Mouse (Mus musculus) left cerebral cortex, adult 2 months (tissue): Measurements from ENCODE around the gene Neurl1b. TPM values are rescaled to one million over a fixed set of nuclear protein-coding genes. Genes with fewer than 3 reads are reported as not detected.

ENCODE experiments used
- DNase-seq, 2 experiments: peaks; one replicate each; pipeline ENCODE4 v3.0.0; 2021 to 2022; ENCODE audit warnings: low spot score in 2 of 2, mixed read lengths in 1 of 2; ENCODE audit errors: extremely low spot score in 1 of 2
- H3K27ac ChIP-seq: fragments of 200-600 bp; 2 replicates; pipeline ENCODE4 v1.8.1; 2022
- H3K4me3 ChIP-seq: fragments of 200-600 bp; 2 replicates; pipeline ENCODE4 v1.8.1; 2022
- CTCF ChIP-seq: fragments of 200-600 bp; IDR thresholded peaks from 2 replicates; pipeline ENCODE4 v1.8.1; 2022; ENCODE audit warnings: antibody characterized with exemption, mild to moderate bottlenecking, moderate library complexity
- intact Hi-C: fragments of 180-260 bp; cut with DNase I; formaldehyde crosslinking; loops from one replicate; pipeline ENCODE4 v1.15.1; 2025
- long read RNA-seq, 2 experiments: library from polyadenylated mRNA; stranded (forward); transcript quantifications; one replicate each; pipeline ENCODE4 v2.0.0; 2021; ENCODE audit warnings: borderline mapping rate in 2 of 2
- total RNA-seq, 2 experiments: library from RNA; stranded (reverse); gene quantifications; 2 replicates each; pipeline ENCODE4 v1.2.3; 2021

Neurl1b gene
- total RNA-seq: 10 to 100 TPM; 69.9 to 79.7 TPM
- long read RNA-seq, experiment 1, partial matches to known transcripts: 2 of 5 reads
- long read RNA-seq, experiment 1, other reads (novel, unspliced or antisense): 3 of 5 reads
- long read RNA-seq, experiment 2, partial matches to known transcripts: 0 of 11 reads
- long read RNA-seq, experiment 2, other reads (novel, unspliced or antisense): 11 of 11 reads

DNA sequence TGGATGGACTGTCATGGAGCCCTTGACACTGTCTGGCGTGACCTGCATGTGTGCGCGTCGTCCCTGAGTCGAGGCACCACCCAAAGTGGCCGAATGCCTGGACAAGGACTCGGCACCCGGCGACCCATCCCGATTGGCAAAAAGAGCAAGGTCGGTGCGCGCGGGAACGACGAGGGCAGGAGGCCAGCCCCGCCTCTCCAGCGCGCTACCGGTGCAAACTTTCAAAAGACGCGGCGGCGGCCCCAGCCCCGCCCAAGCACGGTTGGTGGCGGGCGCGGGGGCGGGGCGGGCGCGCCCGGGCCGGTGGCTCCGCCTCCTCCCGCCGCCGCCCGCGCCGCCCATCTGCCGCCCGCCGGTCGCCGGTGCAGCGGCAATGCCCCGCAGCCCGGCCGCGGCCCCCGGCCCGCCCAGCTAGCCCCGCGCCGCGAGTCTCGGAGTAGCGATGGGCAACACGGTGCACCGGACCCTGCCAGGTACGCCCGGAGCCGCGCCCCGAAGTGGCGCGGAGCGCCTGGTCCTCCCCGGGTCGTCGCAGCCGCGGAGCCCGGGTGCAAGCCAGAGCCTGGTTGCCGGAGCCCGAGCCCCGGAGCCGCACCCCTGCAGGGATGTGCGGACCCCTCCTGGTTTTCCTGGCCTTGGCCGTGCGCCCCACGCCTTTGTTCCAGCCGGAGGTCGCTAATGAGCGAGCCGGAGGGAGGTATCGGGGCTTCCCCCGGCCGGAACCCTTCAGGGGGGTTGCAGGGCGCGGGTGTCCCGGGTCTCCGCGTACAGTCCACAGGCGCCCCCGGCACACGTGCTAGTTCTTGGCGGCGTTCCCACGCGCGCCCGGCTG, at the start of gene Neurl1b:
Gene Neurl1b (plus strand): TSS at position 307 of the 832 bp plus-strand sequence.
- no peak for TF ChIP-seq CTCF
- Histone ChIP-seq H3K27ac (peak within 1 kb of the TSS; percentile 97), H3K4me3 (peak within 1 kb of the TSS; percentile 79)
- intact Hi-C loops: no loop called here
- DNase-seq: peak; percentile 48 to 56

GRCm38 (mm10) chr17:26366792-26367191, 47.8 kb upstream of the Neurl1b start:
- no peak overlapping the region for H3K27ac ChIP-seq
- no peak overlapping the region for H3K4me3 ChIP-seq
- intact Hi-C loops: loop anchor here (5.0 kb wide), 1 partner anchor 76 kb away; no protein-coding TSS in a partner anchor
- TF ChIP-seq CTCF: no peak
- no peak for DNase-seq

DNA sequence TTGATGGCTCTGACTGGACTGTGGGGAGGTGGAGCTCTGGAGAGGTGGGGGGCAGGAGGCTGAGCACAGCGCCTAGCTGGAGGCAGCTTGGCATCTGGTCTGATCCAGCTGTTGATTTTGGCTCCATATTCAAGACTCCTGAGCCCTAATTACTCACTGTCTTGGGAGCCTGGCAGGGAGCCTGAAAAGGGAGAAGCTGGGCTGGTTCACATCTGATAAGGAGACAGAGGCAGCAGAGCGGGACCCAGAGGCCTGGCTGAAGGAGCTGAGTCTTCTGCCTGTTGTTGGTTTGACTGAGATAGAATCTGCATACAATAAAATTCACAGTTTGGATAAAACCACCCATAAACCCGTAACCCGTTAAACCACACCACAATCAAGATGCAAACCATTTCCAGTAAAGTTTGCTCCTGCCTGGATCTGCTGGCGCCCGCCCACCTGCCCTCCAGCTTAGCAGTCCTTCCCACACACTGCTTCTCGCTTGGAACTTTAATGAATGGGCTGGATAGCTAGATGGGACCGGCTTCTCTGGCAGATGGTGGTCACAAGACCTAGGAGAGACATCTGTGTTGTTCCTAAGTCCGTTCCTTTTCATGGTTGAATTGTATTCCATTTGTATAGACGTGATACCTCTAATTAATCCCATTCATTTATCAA, 46.2 kb upstream of the Neurl1b start:
- no peak for TF ChIP-seq CTCF
- Histone ChIP-seq H3K27ac (no peak overlapping the region), H3K4me3 (no peak overlapping the region)
- intact Hi-C loops: loop anchor here (1.0 to 5.0 kb wide), 2 partner anchors 18 to 74 kb away; no protein-coding TSS in a partner anchor
- DNase-seq: no peak

GRCm38 (mm10) chr17:26370521-26371245, 43.9 kb upstream of the Neurl1b start:
- intact Hi-C loops: loop anchor here (2.0 kb wide), 2 partner anchors 50 to 56 kb away; no protein-coding TSS in a partner anchor
- no peak overlapping the region for H3K4me3 ChIP-seq
- TF ChIP-seq CTCF: peak; percentile 65
- no peak overlapping the region for H3K27ac ChIP-seq
- DNase-seq: peak; percentile 39 to 60

GRCm38 (mm10) chr17:26371246-26371535, 43.4 kb upstream of the Neurl1b start:
- no peak overlapping the region for H3K4me3 ChIP-seq
- intact Hi-C loops: loop anchor here (2.0 kb wide), 2 partner anchors 50 to 56 kb away; no protein-coding TSS in a partner anchor
- DNase-seq: no peak
- TF ChIP-seq CTCF: no peak
- no peak overlapping the region for H3K27ac ChIP-seq

GRCm38 (mm10) chr17:26373211-26373610, 41.4 kb upstream of the Neurl1b start:
- Histone ChIP-seq H3K4me3 (no peak overlapping the region), H3K27ac (no peak overlapping the region)
- intact Hi-C loops: no loop called here
- DNase-seq: no peak
- TF ChIP-seq CTCF: no peak

- intact Hi-C loops: no loop called here
- Histone ChIP-seq H3K4me3 (no peak overlapping the region), H3K27ac (no peak overlapping the region)
- TF ChIP-seq CTCF: no peak
- DNase-seq: no peak
These were observed 38.2 kb upstream of the Neurl1b start for GRCm38 (mm10) chr17:26376416-26376815.

GRCm38 (mm10) chr17:26376994-26377744, 37.5 kb upstream of the Neurl1b start:
- intact Hi-C loops: no loop called here
- TF ChIP-seq CTCF: no peak
- H3K27ac ChIP-seq: no peak overlapping the region

GRCm38 (mm10) chr17:26380280-26380985, 34.2 kb upstream of the Neurl1b start:
- intact Hi-C loops: loop anchor here (1.0 kb wide), 1 partner anchor 17 kb away; no protein-coding TSS in a partner anchor
- peak overlapping the region; percentile 95 for H3K27ac ChIP-seq
- TF ChIP-seq CTCF: no peak
- no peak overlapping the region for H3K4me3 ChIP-seq
- no peak for DNase-seq

More at GRCm38 (mm10) chr17:26376994-26377744, 37.5 kb upstream of the Neurl1b start:
- no peak overlapping the region for H3K4me3 ChIP-seq
- no peak for DNase-seq

GRCm38 (mm10) chr17:26380986-26381446, 33.6 kb upstream of the Neurl1b start:
- DNase-seq: peak; percentile 48 to 64
- no peak for TF ChIP-seq CTCF
- Histone ChIP-seq H3K27ac (peak overlapping the region; percentile 95), H3K4me3 (no peak overlapping the region)
- intact Hi-C loops: loop anchor here (1.0 kb wide), 1 partner anchor 16 kb away; no protein-coding TSS in a partner anchor
